Mouse (Mus musculus) intestine, postnatal 0 days (tissue): ENCODE results near the gene Wdr81. TPM values are rescaled to one million over a fixed set of nuclear protein-coding genes. Genes with fewer than 3 reads are reported as not detected.

Source experiments
- ATAC-seq: fragments of 200-750 bp; cut with Nextera tagmentation; 2 replicates; pipeline ENCODE4 v1.8.0; 2017; ENCODE audit warnings: mild to moderate bottlenecking, moderate TSS enrichment, moderate library complexity
- H3K27ac ChIP-seq: fragments of 300-500 bp; sonication (generic); 2 replicates; pipeline ENCODE4 v1.5.1; 2014; ENCODE audit warnings: mild to moderate bottlenecking, low read depth, low read length, moderate library complexity
- H3K27me3 ChIP-seq: fragments of 300-500 bp; sonication (generic); replicated peaks from 2 replicates; pipeline ENCODE4 v1.6.1; 2014; ENCODE audit warnings: low read length, mixed read lengths; ENCODE audit not compliant: control insufficient read depth, insufficient read depth
- H3K36me3 ChIP-seq: fragments of 300-500 bp; sonication (generic); 2 replicates; pipeline ENCODE4 v1.6.1; 2014; ENCODE audit warnings: mild to moderate bottlenecking, moderate library complexity; ENCODE audit not compliant: control insufficient read depth, insufficient read depth
- H3K4me1 ChIP-seq: fragments of 300-500 bp; sonication (generic); replicated peaks from 2 replicates; pipeline ENCODE4 v1.6.1; 2014; ENCODE audit warnings: antibody characterized with exemption, low read length, mixed read lengths; ENCODE audit not compliant: control insufficient read depth, insufficient read depth
- H3K4me2 ChIP-seq: fragments of 300-500 bp; sonication (generic); replicated peaks from 2 replicates; pipeline ENCODE4 v1.6.1; 2014; ENCODE audit warnings: low read depth, mild to moderate bottlenecking, moderate library complexity
- H3K4me3 ChIP-seq: fragments of 300-500 bp; sonication (generic); 2 replicates; pipeline ENCODE4 v1.5.1; 2014; ENCODE audit warnings: low read depth, low read length
- H3K9ac ChIP-seq: fragments of 300-500 bp; sonication (generic); 2 replicates; pipeline ENCODE4 v1.6.1; 2014; ENCODE audit warnings: mild to moderate bottlenecking, low read depth, low read length
- H3K9me3 ChIP-seq: fragments of 300-500 bp; sonication (generic); 2 replicates; pipeline ENCODE4 v1.6.1; 2016; ENCODE audit warnings: mixed run types; ENCODE audit not compliant: control insufficient read depth
- CTCF ChIP-seq: sonication (generic); IDR thresholded peaks from 2 replicates; pipeline ENCODE4 v1.5.1; 2016; ENCODE audit warnings: low read depth, mild to moderate bottlenecking, control low read depth, antibody characterized with exemption, moderate library complexity
- WGBS: fragments of 180-500 bp; shearing (Covaris S2); extraction: QIAGEN DNeasy Blood & Tissue Kit; methylation state at CpG from one replicate; pipeline ENCODE4 v1.1.7; 2014; 5-methylcytosine and 5-hydroxymethylcytosine counted together
- polyA plus RNA-seq: library from polyadenylated mRNA; unstranded; fragments of >200 nt; fragmentation: Nextera tagmentation; extraction: Ambion mirVana; gene quantifications from 2 replicates; pipeline ENCODE4 v1.2.1, GENCODE M21; 2015

Wdr81 gene
- polyA plus RNA-seq, 1 experiment from 2014 or later: 8.8 TPM

GRCm38 (mm10) chr11:75486192-75486591, 31.7 kb upstream of the Wdr81 start:
- Histone ChIP-seq H3K4me3 (no peak overlapping the region), H3K4me2 (peak overlapping the region; percentile 50; the same call in 1 of the 2 replicates), H3K9ac (no peak overlapping the region), H3K4me1 (no peaks in the 10 kb centered on the region), H3K27me3 (no peaks in the 10 kb centered on the region), H3K27ac (no peak overlapping the region), H3K36me3 (peaks cover 18% of the 10 kb centered on the region), H3K9me3 (no peaks in the 10 kb centered on the region)
- 17% methylated on average over 3 of the region's 3 CpGs for WGBS
- peak; percentile 11 for ATAC-seq
- TF ChIP-seq CTCF: no peak

GRCm38 (mm10) chr11:75473376-75473775, 18.9 kb upstream of the Wdr81 start:
- TF ChIP-seq CTCF: no peak
- Histone ChIP-seq H3K9ac (no peak overlapping the region), H3K36me3 (no peaks in the 10 kb centered on the region), H3K27ac (no peak overlapping the region), H3K4me1 (no peaks in the 10 kb centered on the region; the same call in 1 of the 2 replicates), H3K4me3 (no peak overlapping the region), H3K9me3 (no peaks in the 10 kb centered on the region), H3K4me2 (no peak overlapping the region), H3K27me3 (no peaks in the 10 kb centered on the region)
- ATAC-seq: no peak
- 68% methylated on average over 7 of the region's 7 CpGs for WGBS

- Histone ChIP-seq H3K9ac (no peak overlapping the region), H3K27ac (no peak overlapping the region), H3K4me1 (peaks cover 6% of the 10 kb centered on the region; the same call in 1 of the 2 replicates), H3K36me3 (no peaks in the 10 kb centered on the region), H3K4me2 (no peak overlapping the region), H3K27me3 (no peaks in the 10 kb centered on the region), H3K9me3 (no peaks in the 10 kb centered on the region), H3K4me3 (no peak overlapping the region)
- TF ChIP-seq CTCF: no peak
- WGBS: 65% methylated on average over 11 of the region's 11 CpGs
- no peak for ATAC-seq
Measured at GRCm38 (mm10) chr11:75472469-75473081, 18.1 kb upstream of the Wdr81 start.

GRCm38 (mm10) chr11:75470675-75471074, 16.2 kb upstream of the Wdr81 start:
- Histone ChIP-seq H3K4me1 (peaks cover 9% of the 10 kb centered on the region; the same call in 1 of the 2 replicates), H3K4me3 (no peak overlapping the region), H3K27me3 (no peaks in the 10 kb centered on the region), H3K4me2 (no peak overlapping the region), H3K9ac (no peak overlapping the region), H3K27ac (peak overlapping the region; percentile 60), H3K9me3 (no peaks in the 10 kb centered on the region), H3K36me3 (peaks cover 4% of the 10 kb centered on the region)
- peak; percentile 79 for ATAC-seq
- WGBS: 54% methylated on average over 3 of the region's 3 CpGs
- no peak for TF ChIP-seq CTCF

- peaks cover 13% of the 10 kb centered on the region; the same call in 1 of the 2 replicates for H3K4me1 ChIP-seq
- no peak overlapping the region for H3K4me3 ChIP-seq
- no peaks in the 10 kb centered on the region for H3K9me3 ChIP-seq
- no peak overlapping the region for H3K9ac ChIP-seq
- H3K36me3 ChIP-seq: peaks cover 18% of the 10 kb centered on the region
- TF ChIP-seq CTCF: no peak
- no peak for ATAC-seq
- 0 out of 2 replicates have a peak overlapping the region, but pooled peaks have one; percentile 24 for H3K4me2 ChIP-seq
- 75% methylated on average over 4 of the region's 4 CpGs for WGBS
- no peaks in the 10 kb centered on the region for H3K27me3 ChIP-seq
- peak overlapping the region; percentile 50; the same call in 1 of the 2 replicates for H3K27ac ChIP-seq
Measured at GRCm38 (mm10) chr11:75469261-75469660, 14.7 kb upstream of the Wdr81 start.

- Histone ChIP-seq H3K9me3 (no peaks in the 10 kb centered on the region), H3K4me2 (peak overlapping the region; percentile 82), H3K27me3 (no peaks in the 10 kb centered on the region), H3K27ac (no peak overlapping the region), H3K9ac (peak overlapping the region; percentile 50), H3K4me1 (peaks cover 16% of the 10 kb centered on the region; the same call in 1 of the 2 replicates), H3K4me3 (peak overlapping the region; percentile 43), H3K36me3 (peaks cover 19% of the 10 kb centered on the region)
- ATAC-seq: no peak
- 63% methylated on average over 7 of the region's 7 CpGs for WGBS
- no peak for TF ChIP-seq CTCF
Measured at GRCm38 (mm10) chr11:75468410-75468809, 13.9 kb upstream of the Wdr81 start.
